Mouse (Mus musculus) embryonic facial prominence, embryonic 11.5 days (tissue): ENCODE results near the gene Pycr1. TPM values are rescaled to one million over a fixed set of nuclear protein-coding genes. Genes with fewer than 3 reads are reported as not detected.

Source experiments
- ATAC-seq: fragments of 200-750 bp; cut with Nextera tagmentation; replicated peaks from 2 replicates; pipeline ENCODE4 v1.8.0; 2017; ENCODE audit warnings: low read depth; ENCODE audit not compliant: insufficient number of reproducible peaks, low FRiP score, low TSS enrichment
- DNase-seq: peaks from one replicate; pipeline ENCODE4 v3.0.0-alpha.2; 2015; ENCODE audit warnings: low spot score
- H3K27ac ChIP-seq: fragments of 300-500 bp; sonication (generic); replicated peaks from 2 replicates; pipeline ENCODE4 v1.5.1; 2014; ENCODE audit warnings: mild to moderate bottlenecking, low read depth, low read length, control low read depth
- H3K27me3 ChIP-seq: fragments of 300-500 bp; sonication (generic); 2 replicates; pipeline ENCODE4 v1.6.1; 2014; ENCODE audit warnings: mild to moderate bottlenecking, low read length, moderate library complexity, mixed read lengths; ENCODE audit not compliant: control insufficient read depth, insufficient read depth
- H3K36me3 ChIP-seq: fragments of 300-500 bp; sonication (generic); replicated peaks from 2 replicates; pipeline ENCODE4 v1.6.1; 2014; ENCODE audit warnings: low read depth, mild to moderate bottlenecking, low read length, moderate library complexity, mixed read lengths; ENCODE audit not compliant: control insufficient read depth, insufficient read depth
- H3K4me1 ChIP-seq: fragments of 300-500 bp; sonication (generic); 2 replicates; pipeline ENCODE4 v1.6.1; 2014; ENCODE audit warnings: low read length, mixed read lengths; ENCODE audit not compliant: control insufficient read depth, insufficient read depth
- H3K4me2 ChIP-seq: fragments of 300-500 bp; sonication (generic); 2 replicates; pipeline ENCODE4 v1.6.1; 2014; ENCODE audit warnings: low read depth, mild to moderate bottlenecking, control low read depth, low read length, moderate library complexity
- H3K4me3 ChIP-seq: fragments of 300-500 bp; sonication (generic); 2 replicates; pipeline ENCODE4 v1.5.1; 2014; ENCODE audit warnings: low read depth, low read length, control low read depth
- H3K9ac ChIP-seq: fragments of 300-500 bp; sonication (generic); replicated peaks from 2 replicates; pipeline ENCODE4 v1.6.1; 2014; ENCODE audit warnings: mild to moderate bottlenecking, control low read depth, low read length
- H3K9me3 ChIP-seq: fragments of 300-500 bp; sonication (generic); replicated peaks from 2 replicates; pipeline ENCODE4 v1.6.1; 2016; ENCODE audit warnings: mild to moderate bottlenecking, low read length, inconsistent platforms, mixed read lengths; ENCODE audit not compliant: control insufficient read depth
- WGBS: fragments of 180-500 bp; shearing (Covaris S2); extraction: QIAGEN DNeasy Blood & Tissue Kit; methylation state at CpG from one replicate; pipeline ENCODE4 v1.1.7; 2014; 5-methylcytosine and 5-hydroxymethylcytosine counted together
- polyA plus RNA-seq: library from polyadenylated mRNA; unstranded; fragments of >200 nt; fragmentation: Nextera tagmentation; extraction: Ambion mirVana; gene quantifications from 2 replicates; pipeline ENCODE4 v1.2.1, GENCODE M21; 2014

The Pycr1 gene
- 26.3 and 27.1 TPM in 2 replicates for polyA plus RNA-seq

DNA sequence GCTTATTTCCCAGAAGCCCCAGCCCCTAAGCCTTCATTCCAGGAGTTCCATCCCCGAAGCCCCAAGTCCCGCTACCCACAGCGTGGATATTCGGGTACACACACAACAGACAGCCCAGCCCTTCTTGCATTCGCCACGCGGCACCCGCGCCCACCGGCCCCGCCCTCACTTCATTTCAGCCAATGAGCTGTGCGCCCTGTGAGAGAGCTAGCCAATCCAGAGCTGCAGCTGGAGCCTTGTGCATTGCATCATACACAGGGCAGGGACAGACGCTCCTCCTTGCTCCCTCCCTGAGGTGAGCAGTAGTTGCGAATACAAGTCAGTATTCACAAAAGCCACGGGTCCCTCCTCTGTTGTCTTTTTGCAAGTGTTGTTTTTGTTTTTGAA lies at the start of gene Pycr1:
Gene Pycr1, minus strand, starts transcription at position 169 of the 387 bp plus-strand sequence.
- Histone ChIP-seq H3K4me3 (peak within 1 kb of the TSS; percentile 33), H3K27ac (no peak within 1 kb of the TSS), H3K36me3 (no peaks in the 10 kb centered on the region), H3K4me1 (peaks cover 3% of the 10 kb centered on the region; the same call in 1 of the 2 replicates), H3K9me3 (no peaks in the 10 kb centered on the region), H3K4me2 (peak within 1 kb of the TSS; percentile 89), H3K27me3 (peaks cover 5% of the 10 kb centered on the region; the same call in 1 of the 2 replicates), H3K9ac (peak within 1 kb of the TSS; percentile 54)
- WGBS: 2% methylated on average over 15 of the region's 15 CpGs
- ATAC-seq (peak; percentile 98), DNase-seq (peak; percentile 95)

DNA sequence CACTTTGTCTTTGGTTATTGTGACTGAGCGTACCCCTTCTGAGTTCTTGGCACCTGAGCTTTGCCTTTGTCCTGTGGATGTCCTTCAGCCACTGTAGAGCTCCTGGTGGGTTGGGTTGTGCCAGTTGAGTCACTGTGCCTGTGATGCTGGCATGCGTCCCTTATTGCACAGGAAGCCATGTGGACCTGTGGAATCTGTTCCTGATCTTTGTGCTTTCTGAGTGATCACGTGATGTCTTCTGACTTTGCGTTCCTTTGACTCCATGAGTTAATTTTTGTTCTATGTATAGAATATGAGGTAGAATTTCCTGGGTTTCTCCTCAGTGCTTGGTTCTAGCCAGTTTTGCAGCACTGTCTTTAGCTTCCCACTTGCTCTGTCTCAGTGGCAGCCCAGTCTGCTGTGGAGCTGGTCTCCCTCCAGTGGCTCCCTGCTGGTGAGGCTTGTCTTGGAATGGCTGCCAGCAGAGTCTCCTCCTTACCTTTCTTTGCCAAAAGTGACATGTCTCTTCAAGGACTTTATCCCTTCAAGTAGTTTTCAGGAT lies 49.0 kb upstream of the Pycr1 start:
- no peak overlapping the region for H3K4me2 ChIP-seq
- no peak overlapping the region for H3K9ac ChIP-seq
- no peaks in the 10 kb centered on the region for H3K4me1 ChIP-seq
- H3K9me3 ChIP-seq: no peaks in the 10 kb centered on the region
- no peak for ATAC-seq
- H3K27me3 ChIP-seq: no peaks in the 10 kb centered on the region
- no peak overlapping the region for H3K27ac ChIP-seq
- no peak for DNase-seq
- H3K4me3 ChIP-seq: no peak overlapping the region
- no peaks in the 10 kb centered on the region; the same call in none of the 2 replicates for H3K36me3 ChIP-seq
- WGBS: 97% methylated on average over 4 of the region's 4 CpGs

DNA sequence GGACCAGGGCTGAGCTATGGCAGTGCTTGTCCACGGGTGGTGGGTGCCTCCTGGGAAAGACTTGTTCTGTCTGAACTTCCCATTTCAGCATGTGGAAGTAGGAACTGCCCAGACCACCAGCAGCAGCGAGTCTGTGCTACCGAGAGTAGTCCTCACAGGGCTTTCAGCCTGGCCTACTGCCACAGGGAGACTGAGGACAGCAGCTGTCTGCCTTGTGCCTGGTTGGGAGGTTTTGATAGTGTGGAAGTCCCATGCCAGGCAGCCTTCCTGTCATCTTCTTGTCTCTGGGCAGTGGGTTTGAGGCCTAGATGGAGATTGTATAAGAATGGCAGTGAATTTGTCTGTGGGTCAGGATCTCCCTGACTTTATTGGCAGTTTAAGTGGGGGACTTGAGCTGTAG lies 45.8 kb upstream of the Pycr1 start:
- no peak overlapping the region for H3K4me3 ChIP-seq
- H3K27ac ChIP-seq: no peak overlapping the region
- ATAC-seq (no peak), DNase-seq (no peak)
- no peak overlapping the region for H3K4me2 ChIP-seq
- H3K9ac ChIP-seq: no peak overlapping the region
- H3K9me3 ChIP-seq: no peaks in the 10 kb centered on the region
- WGBS: 87% methylated on average over 3 of the region's 3 CpGs
- no peaks in the 10 kb centered on the region; the same call in 1 of the 2 replicates for H3K36me3 ChIP-seq
- no peaks in the 10 kb centered on the region for H3K4me1 ChIP-seq
- H3K27me3 ChIP-seq: no peaks in the 10 kb centered on the region

DNA sequence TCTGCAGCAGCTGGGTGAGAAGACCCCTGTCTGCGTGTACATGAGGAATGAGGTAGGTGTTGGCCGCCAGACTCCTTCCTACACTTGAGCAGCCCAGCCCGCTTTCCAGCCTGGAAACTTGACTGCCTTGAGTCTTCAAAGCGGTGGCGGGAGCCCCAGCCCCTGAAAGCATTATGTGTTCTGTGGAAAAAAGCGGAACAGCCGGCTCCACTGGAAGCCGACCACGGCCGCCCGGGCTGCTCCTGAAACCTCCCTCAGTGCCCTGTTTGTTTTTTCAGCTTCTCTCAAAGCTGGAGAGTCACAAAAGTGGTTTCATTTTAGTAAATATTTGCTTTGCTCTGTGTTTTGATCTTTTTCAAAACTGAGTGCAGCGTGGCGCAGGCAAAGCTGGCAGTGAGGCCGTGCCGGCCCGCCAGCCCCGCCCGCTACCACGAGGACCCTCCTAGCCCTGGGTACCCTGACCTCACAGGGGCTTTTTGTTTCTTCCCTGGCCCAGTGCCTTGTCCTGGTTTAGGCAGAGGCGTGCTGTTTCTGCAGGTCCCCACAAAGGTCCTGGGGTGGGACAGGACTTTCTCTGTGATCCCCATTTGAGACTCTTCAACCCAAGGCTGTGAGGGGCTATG lies 43.2 kb upstream of the Pycr1 start:
- no peak for DNase-seq
- no peaks in the 10 kb centered on the region for H3K27me3 ChIP-seq
- H3K36me3 ChIP-seq: no peaks in the 10 kb centered on the region; the same call in 1 of the 2 replicates
- H3K27ac ChIP-seq: no peak overlapping the region
- 72% methylated on average over 20 of the region's 20 CpGs for whole genome bisulfite sequencing
- no peak overlapping the region for H3K4me2 ChIP-seq
- no peak for ATAC-seq
- H3K4me3 ChIP-seq: no peak overlapping the region
- no peaks in the 10 kb centered on the region for H3K4me1 ChIP-seq
- no peak overlapping the region for H3K9ac ChIP-seq
- H3K9me3 ChIP-seq: no peaks in the 10 kb centered on the region

DNA sequence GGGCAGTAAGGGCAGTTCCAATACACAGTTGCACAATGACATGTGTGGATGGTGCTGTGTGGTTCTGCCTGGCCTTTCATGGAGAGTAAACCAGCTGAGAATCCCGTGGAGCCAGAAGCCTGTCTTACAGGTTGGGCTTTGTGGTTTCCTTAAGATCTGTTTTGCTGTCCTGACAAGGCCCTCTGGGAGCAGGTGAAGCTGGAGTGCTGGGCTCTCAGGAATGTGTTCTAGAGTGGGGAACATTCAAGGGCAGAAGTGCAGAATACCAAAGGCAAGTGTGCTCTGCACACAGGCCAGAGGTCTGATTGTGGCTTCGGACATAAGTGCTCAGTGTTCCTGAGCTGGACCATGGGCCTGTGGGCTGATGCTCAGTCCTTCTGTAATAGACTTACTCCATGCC lies 41.1 kb upstream of the Pycr1 start:
- no peak overlapping the region for H3K4me2 ChIP-seq
- H3K27ac ChIP-seq: no peak overlapping the region
- H3K9me3 ChIP-seq: no peaks in the 10 kb centered on the region
- ATAC-seq (no peak), DNase-seq (no peak)
- no peak overlapping the region for H3K9ac ChIP-seq
- no peaks in the 10 kb centered on the region for H3K4me1 ChIP-seq
- WGBS: 86% methylated on average over 2 of the region's 2 CpGs
- no peaks in the 10 kb centered on the region for H3K27me3 ChIP-seq
- H3K4me3 ChIP-seq: no peak overlapping the region
- H3K36me3 ChIP-seq: no peaks in the 10 kb centered on the region; the same call in 1 of the 2 replicates

DNA sequence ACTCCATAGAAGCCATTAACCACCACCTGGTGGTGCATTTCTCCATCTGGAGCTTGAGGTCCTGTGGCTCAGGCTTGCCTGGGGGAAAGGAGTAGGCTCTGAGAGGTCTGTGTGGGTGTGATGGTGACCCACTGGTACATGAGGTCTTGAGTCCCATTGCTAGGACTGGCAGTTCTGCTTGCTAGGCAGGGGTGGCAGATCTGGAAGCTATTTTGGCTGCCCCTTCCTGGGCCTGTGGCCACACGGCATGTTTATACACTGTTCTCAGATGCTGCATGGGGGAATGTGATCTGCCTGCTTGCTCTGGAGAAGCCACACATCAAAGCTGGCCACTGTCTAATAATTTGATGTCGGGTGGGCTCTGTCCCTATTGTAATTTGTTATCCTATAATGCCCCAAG lies 40.5 kb upstream of the Pycr1 start:
- Histone ChIP-seq H3K9me3 (no peaks in the 10 kb centered on the region), H3K36me3 (no peaks in the 10 kb centered on the region; the same call in 1 of the 2 replicates), H3K4me2 (no peak overlapping the region), H3K27me3 (no peaks in the 10 kb centered on the region), H3K27ac (no peak overlapping the region), H3K4me1 (no peaks in the 10 kb centered on the region), H3K9ac (no peak overlapping the region), H3K4me3 (no peak overlapping the region)
- WGBS: 70% methylated on average over 2 of the region's 2 CpGs
- ATAC-seq (no peak), DNase-seq (no peak)

DNA sequence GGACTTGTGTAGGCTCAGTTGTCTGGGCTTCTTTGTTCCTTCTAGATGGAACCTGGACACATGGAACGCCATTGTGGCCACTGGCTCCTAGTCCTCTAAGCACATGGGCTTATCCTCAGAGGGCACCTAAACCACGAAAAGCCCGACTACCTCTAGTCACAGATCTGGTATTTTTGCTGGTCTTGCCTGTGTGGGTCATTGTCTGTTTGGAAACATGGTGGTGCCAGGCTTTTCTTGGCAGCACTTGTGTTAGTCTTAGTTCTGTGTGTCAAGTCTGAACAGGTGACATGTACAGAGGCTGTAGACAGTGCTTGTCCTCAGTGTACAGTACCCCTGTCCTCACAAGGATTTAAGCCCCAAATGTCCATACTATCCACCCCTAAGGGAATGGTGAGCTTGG lies 40.0 kb upstream of the Pycr1 start:
- no peaks in the 10 kb centered on the region for H3K27me3 ChIP-seq
- ATAC-seq (no peak), DNase-seq (no peak)
- no peaks in the 10 kb centered on the region for H3K4me1 ChIP-seq
- H3K36me3 ChIP-seq: no peaks in the 10 kb centered on the region
- H3K9ac ChIP-seq: no peak overlapping the region
- no peak overlapping the region for H3K4me2 ChIP-seq
- H3K27ac ChIP-seq: no peak overlapping the region
- no peak overlapping the region for H3K4me3 ChIP-seq
- H3K9me3 ChIP-seq: no peaks in the 10 kb centered on the region
- WGBS: 97% methylated on average over 3 of the region's 3 CpGs

DNA sequence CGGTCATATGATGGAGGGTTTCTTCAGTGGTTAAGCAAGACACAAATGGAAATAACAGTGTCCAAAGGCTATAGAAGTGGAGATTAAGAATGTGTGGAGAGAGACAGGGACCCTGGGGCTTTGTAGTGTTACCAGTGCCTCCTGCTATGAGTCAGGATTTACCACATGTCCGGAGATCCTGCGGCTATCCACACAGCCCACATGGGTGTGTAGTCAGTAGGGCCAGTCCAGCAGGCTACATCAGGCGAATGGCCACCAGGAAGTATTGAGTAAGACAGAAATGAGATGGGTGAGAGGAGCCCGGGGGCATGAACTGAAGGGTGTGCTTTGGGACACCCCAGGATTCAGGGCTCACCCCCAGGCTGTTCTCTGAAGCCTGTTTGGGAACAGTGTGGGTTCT lies 39.1 kb upstream of the Pycr1 start:
- H3K4me3 ChIP-seq: no peak overlapping the region
- H3K9me3 ChIP-seq: no peaks in the 10 kb centered on the region
- no peak for DNase-seq
- WGBS: 95% methylated on average over 5 of the region's 5 CpGs
- no peak overlapping the region for H3K27ac ChIP-seq
- no peaks in the 10 kb centered on the region for H3K27me3 ChIP-seq
- ATAC-seq: no peak
- no peaks in the 10 kb centered on the region for H3K4me1 ChIP-seq
- H3K36me3 ChIP-seq: no peaks in the 10 kb centered on the region
- H3K4me2 ChIP-seq: no peak overlapping the region
- no peak overlapping the region for H3K9ac ChIP-seq
